Mouse (Mus musculus) stomach, postnatal 0 days (tissue): ENCODE results near the gene Nxnl2.

Experiments
- CTCF ChIP-seq: IDR thresholded peaks from 2 replicates; pipeline ENCODE4 v1.5.1; 2016; ENCODE audit warnings: antibody characterized with exemption, low read depth, mild to moderate bottlenecking, moderate library complexity
- EP300 ChIP-seq: optimal IDR thresholded peaks from 2 replicates; pipeline ENCODE3; 2016; ENCODE audit warnings: antibody characterized with exemption

GRCm38 (mm10) chr13:51172601-51173000 lies 1.8 kb downstream of the Nxnl2 start:
- TF ChIP-seq CTCF, result no peak
- no peak for TF ChIP-seq EP300
